Mouse (Mus musculus): ENCODE data around the gene Arl6ip4. TPM values are rescaled to one million over a fixed set of nuclear protein-coding genes. Genes with fewer than 3 reads are reported as not detected.

The Arl6ip4 gene
- polyA plus RNA-seq, 1 experiment = 82.5 TPM

DNA sequence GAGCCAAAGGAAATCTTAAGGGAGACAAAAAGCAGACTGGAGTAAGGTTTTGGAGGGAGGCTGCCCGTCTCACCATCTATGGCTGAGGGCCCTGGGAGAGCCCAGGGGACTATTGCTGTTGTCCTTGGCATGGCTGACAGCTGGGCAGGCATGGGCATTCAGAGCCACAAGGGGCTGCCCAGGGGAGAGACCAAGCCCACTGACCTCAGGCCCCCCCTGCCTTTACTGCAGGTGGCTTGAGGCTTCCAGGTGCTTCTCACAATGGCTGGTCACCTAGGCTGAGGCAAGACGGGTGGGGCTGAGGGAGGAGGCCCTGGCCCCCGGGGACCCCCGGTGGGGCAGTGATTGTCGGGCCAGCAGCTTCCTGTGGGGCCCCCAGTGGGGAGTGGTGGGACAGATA is 3.3 kb downstream of the Arl6ip4 start:
- Histone ChIP-seq H3K27me3 (ENCODE audit: control insufficient read depth, insufficient read depth, low read length, poor library complexity, severe bottlenecking) (no peaks in the 10 kb centered on the region), H3K4me1 (ENCODE audit: control insufficient read depth, insufficient read depth, low read length) (peaks cover 5% of the 10 kb centered on the region), H3K27ac (ENCODE audit: insufficient read depth, low read length) (no peak overlapping the region), H3K9me3 (replicated peaks; ENCODE audit: control insufficient read depth, insufficient read depth, low read length, poor library complexity, severe bottlenecking) (no peaks in the 10 kb centered on the region), H3K36me3 (ENCODE audit: control insufficient read depth, insufficient read depth, low read length, poor library complexity, severe bottlenecking) (peaks cover 2% of the 10 kb centered on the region; the same call in 1 of the 2 replicates), H3K9ac (ENCODE audit: low read depth, poor library complexity, severe bottlenecking) (no peak overlapping the region), H3K4me3 (ENCODE audit: low read depth, low read length) (no peak overlapping the region)
- TF ChIP-seq EP300 (IDR thresholded peaks at IDR 0.05; ENCODE audit: insufficient read depth, low read depth, low read length) = no peak
- no peak for TF ChIP-seq POLR2A (IDR thresholded peaks at IDR 0.05; ENCODE audit: insufficient read depth, low read length)
- no peak for TF ChIP-seq CTCF (IDR thresholded peaks at IDR 0.05; ENCODE audit: low read depth, low read length)

DNA sequence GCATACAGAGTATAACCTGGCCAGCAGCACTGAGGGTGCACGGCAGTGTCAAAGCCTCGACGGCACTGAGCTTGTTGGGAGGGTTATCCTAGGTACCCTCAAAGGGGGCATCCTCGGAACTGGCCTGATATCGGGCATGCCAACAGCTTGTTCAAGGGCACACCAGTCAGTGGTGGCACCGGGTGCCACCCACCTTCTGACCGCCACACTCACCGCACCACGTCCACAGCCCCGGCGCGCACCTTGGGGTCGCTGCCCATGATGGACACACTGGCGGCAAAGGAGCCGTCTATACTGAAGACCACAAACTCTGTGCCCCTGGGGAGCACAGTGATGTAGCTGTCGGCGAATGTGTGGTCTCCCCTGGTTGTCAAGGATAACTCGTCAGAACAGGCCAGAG is 6.5 kb downstream of the Arl6ip4 start:
- H3K27me3 ChIP-seq (ENCODE audit: control insufficient read depth, insufficient read depth, low read length, poor library complexity, severe bottlenecking) = no peaks in the 10 kb centered on the region
- no peak overlapping the region for H3K4me3 ChIP-seq (ENCODE audit: low read depth, low read length)
- H3K4me1 ChIP-seq (ENCODE audit: control insufficient read depth, insufficient read depth, low read length) = no peaks in the 10 kb centered on the region
- H3K9me3 ChIP-seq (replicated peaks; ENCODE audit: control insufficient read depth, insufficient read depth, low read length, poor library complexity, severe bottlenecking) = no peaks in the 10 kb centered on the region
- TF ChIP-seq POLR2A (IDR thresholded peaks at IDR 0.05; ENCODE audit: insufficient read depth, low read length) (no peak), CTCF (IDR thresholded peaks at IDR 0.05; ENCODE audit: low read depth, low read length) (no peak), EP300 (IDR thresholded peaks at IDR 0.05; ENCODE audit: insufficient read depth, low read depth, low read length) (no peak)
- H3K36me3 ChIP-seq (ENCODE audit: control insufficient read depth, insufficient read depth, low read length, poor library complexity, severe bottlenecking) = peaks cover 2% of the 10 kb centered on the region; the same call in 1 of the 2 replicates
- H3K9ac ChIP-seq (ENCODE audit: low read depth, poor library complexity, severe bottlenecking) = no peak overlapping the region
- H3K27ac ChIP-seq (ENCODE audit: insufficient read depth, low read length) = no peak overlapping the region

DNA sequence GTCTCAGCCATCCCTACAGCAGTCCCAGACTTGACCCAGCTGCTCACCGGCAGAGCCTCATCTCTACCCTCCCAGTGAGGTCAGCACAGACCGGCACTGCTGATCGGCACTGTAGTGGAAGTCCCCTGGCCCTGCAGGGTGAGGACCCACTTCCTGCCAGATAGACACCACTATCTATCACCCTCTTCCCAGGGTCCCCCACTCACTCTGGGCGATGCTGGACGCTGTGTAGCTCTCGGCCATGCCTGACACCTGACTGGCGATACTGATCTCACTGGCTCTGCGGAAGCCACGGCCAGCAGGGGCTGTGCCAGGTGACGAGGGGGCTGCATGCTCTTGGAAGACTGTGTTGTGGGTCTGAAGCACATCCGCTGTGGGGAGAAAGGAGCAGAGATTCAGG is 9.2 kb downstream of the Arl6ip4 start:
- TF ChIP-seq EP300 (IDR thresholded peaks at IDR 0.05; ENCODE audit: insufficient read depth, low read depth, low read length) (no peak), CTCF (IDR thresholded peaks at IDR 0.05; ENCODE audit: low read depth, low read length) (no peak), POLR2A (IDR thresholded peaks at IDR 0.05; ENCODE audit: insufficient read depth, low read length) (no peak)
- Histone ChIP-seq H3K9ac (ENCODE audit: low read depth, poor library complexity, severe bottlenecking) (no peak overlapping the region), H3K27ac (ENCODE audit: insufficient read depth, low read length) (no peak overlapping the region), H3K27me3 (ENCODE audit: control insufficient read depth, insufficient read depth, low read length, poor library complexity, severe bottlenecking) (no peaks in the 10 kb centered on the region), H3K36me3 (ENCODE audit: control insufficient read depth, insufficient read depth, low read length, poor library complexity, severe bottlenecking) (no peaks in the 10 kb centered on the region), H3K4me1 (ENCODE audit: control insufficient read depth, insufficient read depth, low read length) (no peaks in the 10 kb centered on the region), H3K4me3 (ENCODE audit: low read depth, low read length) (no peak overlapping the region), H3K9me3 (replicated peaks; ENCODE audit: control insufficient read depth, insufficient read depth, low read length, poor library complexity, severe bottlenecking) (no peaks in the 10 kb centered on the region)

DNA sequence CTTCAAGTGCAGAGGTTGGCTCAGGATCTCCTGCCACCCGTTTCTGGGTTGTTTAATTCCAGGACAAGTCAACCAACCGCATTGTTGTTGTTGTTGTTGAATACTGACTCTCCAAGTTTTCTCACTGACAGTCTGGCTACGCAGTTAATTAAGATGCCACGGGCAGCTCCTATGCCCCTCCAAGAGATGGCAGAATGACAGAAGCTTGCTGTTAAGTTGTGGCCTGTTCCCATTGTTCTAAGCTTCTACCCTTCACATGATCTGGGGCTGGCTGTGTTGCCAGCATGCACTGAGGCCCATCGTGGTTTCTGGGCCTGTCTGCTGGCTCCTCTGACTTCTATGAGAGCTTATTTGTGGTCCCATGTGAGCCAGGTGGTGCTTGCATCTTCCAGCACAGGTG is 18.4 kb downstream of the Arl6ip4 start:
- no peak overlapping the region for H3K4me3 ChIP-seq (ENCODE audit: low read depth, low read length)
- no peak for TF ChIP-seq POLR2A (IDR thresholded peaks at IDR 0.05; ENCODE audit: insufficient read depth, low read length)
- H3K9ac ChIP-seq (ENCODE audit: low read depth, poor library complexity, severe bottlenecking) = no peak overlapping the region
- H3K9me3 ChIP-seq (replicated peaks; ENCODE audit: control insufficient read depth, insufficient read depth, low read length, poor library complexity, severe bottlenecking) = no peaks in the 10 kb centered on the region
- H3K36me3 ChIP-seq (ENCODE audit: control insufficient read depth, insufficient read depth, low read length, poor library complexity, severe bottlenecking) = no peaks in the 10 kb centered on the region
- no peak overlapping the region for H3K27ac ChIP-seq (ENCODE audit: insufficient read depth, low read length)
- H3K4me1 ChIP-seq (ENCODE audit: control insufficient read depth, insufficient read depth, low read length) = no peaks in the 10 kb centered on the region
- H3K27me3 ChIP-seq (ENCODE audit: control insufficient read depth, insufficient read depth, low read length, poor library complexity, severe bottlenecking) = no peaks in the 10 kb centered on the region

DNA sequence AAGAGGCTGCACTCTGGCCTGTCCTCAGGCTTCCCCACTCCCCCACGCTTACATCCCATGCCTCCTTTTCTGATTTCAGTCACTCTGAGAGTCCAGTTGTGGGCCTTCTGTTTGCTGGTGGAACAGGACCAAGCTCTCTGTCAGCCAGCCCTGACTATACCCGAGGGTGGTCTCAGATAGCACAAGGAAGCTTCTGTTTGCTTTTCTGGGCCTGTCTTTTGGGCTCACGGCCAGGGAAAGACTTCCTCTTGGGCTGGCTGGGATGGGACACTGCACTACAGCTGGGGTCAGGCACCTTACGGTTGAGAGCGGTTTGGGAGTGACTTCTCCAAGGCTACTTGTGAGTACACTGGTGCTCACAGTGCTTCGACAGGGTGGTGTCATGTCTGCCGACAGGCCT is 22.2 kb downstream of the Arl6ip4 start:
- no peaks in the 10 kb centered on the region for H3K4me1 ChIP-seq (ENCODE audit: control insufficient read depth, insufficient read depth, low read length)
- no peaks in the 10 kb centered on the region for H3K36me3 ChIP-seq (ENCODE audit: control insufficient read depth, insufficient read depth, low read length, poor library complexity, severe bottlenecking)
- H3K27me3 ChIP-seq (ENCODE audit: control insufficient read depth, insufficient read depth, low read length, poor library complexity, severe bottlenecking) = no peaks in the 10 kb centered on the region
- no peaks in the 10 kb centered on the region for H3K9me3 ChIP-seq (replicated peaks; ENCODE audit: control insufficient read depth, insufficient read depth, low read length, poor library complexity, severe bottlenecking)
- H3K27ac ChIP-seq (ENCODE audit: insufficient read depth, low read length) = no peak overlapping the region
- H3K4me3 ChIP-seq (ENCODE audit: low read depth, low read length) = no peak overlapping the region
- no peak overlapping the region for H3K9ac ChIP-seq (ENCODE audit: low read depth, poor library complexity, severe bottlenecking)
- TF ChIP-seq CTCF (IDR thresholded peaks at IDR 0.05; ENCODE audit: low read depth, low read length) = no peak
- no peak for TF ChIP-seq EP300 (IDR thresholded peaks at IDR 0.05; ENCODE audit: insufficient read depth, low read depth, low read length)
- no peak for TF ChIP-seq POLR2A (IDR thresholded peaks at IDR 0.05; ENCODE audit: insufficient read depth, low read length)

DNA sequence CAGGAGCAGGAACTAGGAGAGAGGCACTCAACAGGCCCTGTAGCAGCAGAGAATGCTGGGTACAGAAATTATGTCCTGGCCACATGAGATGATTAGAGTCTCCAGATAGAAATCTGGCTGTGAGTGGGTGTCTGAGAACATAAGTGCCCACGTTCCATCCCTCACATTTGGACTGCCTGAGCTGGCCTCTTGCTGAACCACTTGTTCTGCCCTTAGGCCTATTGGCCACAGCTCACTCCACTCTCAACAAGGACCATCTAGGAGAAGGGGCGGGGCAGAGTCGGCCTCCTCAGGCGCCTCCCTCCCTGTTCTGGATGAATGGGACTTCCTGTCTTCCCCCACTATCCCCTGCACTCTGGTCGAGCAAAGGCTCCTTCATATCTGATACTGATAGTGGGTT is 33.1 kb downstream of the Arl6ip4 start:
- Histone ChIP-seq H3K4me3 (ENCODE audit: low read depth, low read length) (no peak overlapping the region), H3K9ac (ENCODE audit: low read depth, poor library complexity, severe bottlenecking) (no peak overlapping the region), H3K27ac (ENCODE audit: insufficient read depth, low read length) (no peak overlapping the region), H3K4me1 (ENCODE audit: control insufficient read depth, insufficient read depth, low read length) (no peaks in the 10 kb centered on the region), H3K36me3 (ENCODE audit: control insufficient read depth, insufficient read depth, low read length, poor library complexity, severe bottlenecking) (no peaks in the 10 kb centered on the region), H3K27me3 (ENCODE audit: control insufficient read depth, insufficient read depth, low read length, poor library complexity, severe bottlenecking) (no peaks in the 10 kb centered on the region), H3K9me3 (replicated peaks; ENCODE audit: control insufficient read depth, insufficient read depth, low read length, poor library complexity, severe bottlenecking) (no peaks in the 10 kb centered on the region)
- no peak for TF ChIP-seq EP300 (IDR thresholded peaks at IDR 0.05; ENCODE audit: insufficient read depth, low read depth, low read length)
- TF ChIP-seq POLR2A (IDR thresholded peaks at IDR 0.05; ENCODE audit: insufficient read depth, low read length) = no peak
- no peak for TF ChIP-seq CTCF (IDR thresholded peaks at IDR 0.05; ENCODE audit: low read depth, low read length)
